Mouse (Mus musculus) thymus, adult 2 months (tissue): ENCODE data around the gene Nepro.

Experiments
- CTCF ChIP-seq: fragments of 200-500 bp; IDR thresholded peaks from 2 replicates; pipeline ENCODE4 v1.5.1; 2012; ENCODE audit warnings: mild to moderate bottlenecking, control low read depth, low read length, moderate library complexity, borderline replicate concordance; ENCODE audit not compliant: control insufficient read depth, poor library complexity, insufficient read depth; ENCODE audit errors: extremely low read depth
- POLR2A ChIP-seq: fragments of 200-500 bp; IDR thresholded peaks from 2 replicates; pipeline ENCODE4 v1.6.1; 2012; ENCODE audit warnings: mild to moderate bottlenecking, low read length, control low read depth, moderate library complexity; ENCODE audit not compliant: control insufficient read depth, poor library complexity, insufficient read depth; ENCODE audit errors: extremely low read depth

GRCm38 (mm10) chr16:44765555-44766319 is 41.6 kb downstream of the Nepro start, which contains the start of gene Cd200r1:
- no peak for TF ChIP-seq CTCF
- 0 out of 2 replicates have a peak, but pooled peaks have one; percentile 19 for TF ChIP-seq POLR2A
